In genomic region chr6:44297413-44297812, GRCm38 (mm10) we compare ENCODE assay signal across 27 mouse cellular contexts.
A peak's percentile ranks its signal among the peaks of the same experiment; 100 is the strongest.
DNase-seq lines count a peak whose midpoint lies in the region; ATAC-seq and TF ChIP-seq lines count a peak whose summit lies in the region.
"Had no signal": no experiment of that assay in that cellular context is flagged by ENCODE, and none has a peak within 500 bp of the region (broad histone marks: within the 10 kb centered on the region; RNA-seq: fewer than 3 reads in every experiment).

No protein-coding gene starts in this region.

- H3K4me3 ChIP-seq in hindbrain, postnatal 0 days (ENCODE audit: low read length), result no peak overlapping the region
- H3K4me3 ChIP-seq in hindbrain, embryonic 13.5 days, result no peak overlapping the region
- H3K4me3 ChIP-seq: erythroblast, embryonic 14.5 days; heart, embryonic 10.5 days; heart, embryonic 15.5 days; hindbrain, embryonic 12.5 days; intestine, embryonic 15.5 days; limb, embryonic 10.5 days; limb, embryonic 15.5 days; liver, embryonic 13.5 days; midbrain, embryonic 15.5 days had no signal

- 47% methylated on average over 1 of the region's 1 CpGs for WGBS in hindbrain, postnatal 0 days
- WGBS in hindbrain, embryonic 13.5 days, result 64% methylated on average over 1 of the region's 1 CpGs

- no peaks in the 10 kb centered on the region for H3K36me3 ChIP-seq in hindbrain, postnatal 0 days (ENCODE audit: insufficient read depth, low read length)
- H3K36me3 ChIP-seq in hindbrain, embryonic 13.5 days, result no peaks in the 10 kb centered on the region
- H3K36me3 ChIP-seq: heart, embryonic 10.5 days; heart, embryonic 15.5 days; hindbrain, embryonic 12.5 days; intestine, embryonic 15.5 days; limb, embryonic 10.5 days; limb, embryonic 15.5 days; liver, embryonic 13.5 days; midbrain, embryonic 15.5 days had no signal

- no peaks in the 10 kb centered on the region for H3K27me3 ChIP-seq in hindbrain, postnatal 0 days (ENCODE audit: insufficient read depth, low read length)
- H3K27me3 ChIP-seq in hindbrain, embryonic 13.5 days, result no peaks in the 10 kb centered on the region
- H3K27me3 ChIP-seq: heart, embryonic 15.5 days; hindbrain, embryonic 12.5 days; intestine, embryonic 15.5 days; limb, embryonic 15.5 days; liver, embryonic 13.5 days; midbrain, embryonic 15.5 days had no signal

- TF ChIP-seq POLR2A in brain, embryonic 14.5 days (IDR thresholded peaks at IDR 0.05; ENCODE audit: borderline replicate concordance, extremely low read depth, insufficient read depth, insufficient read length, poor library complexity, severe bottlenecking), result no peak

- H3K27ac ChIP-seq in hindbrain, postnatal 0 days, result no peak overlapping the region
- no peak overlapping the region for H3K27ac ChIP-seq in hindbrain, embryonic 13.5 days
- H3K27ac ChIP-seq: heart, embryonic 10.5 days; heart, embryonic 15.5 days; hindbrain, embryonic 12.5 days; intestine, embryonic 15.5 days; limb, embryonic 10.5 days; limb, embryonic 15.5 days; liver, embryonic 13.5 days; macrophage; midbrain, embryonic 15.5 days had no signal

- DNase-seq in hindbrain, postnatal 0 days (ENCODE audit: low spot score), result peak; percentile 73
- DNase-seq in brain, embryonic 14.5 days (ENCODE audit: low read depth), result peak; percentile 19
- peak; percentile 76 to 89 for DNase-seq in cerebellum, adult 18-20 months
- DNase-seq in cerebellum, postnatal 10 days, result peak; percentile 89 to 90
- no peak for DNase-seq in kidney, postnatal 4 days
- DNase-seq in frontal cortex, postnatal 25 days (ENCODE audit: low spot score in 2 of 2), result no peak
- DNase-seq in Muller cell, postnatal 12 days (ENCODE audit: inconsistent ontology term), result no peak
- DNase-seq: adrenal gland, postnatal 25 days; forebrain, postnatal 0 days; gastrocnemius, postnatal 10 days; kidney, adult 2 months; kidney, postnatal 36 days; liver, embryonic 13.5 days; lung, adult 2 months; lung, postnatal 10 days; thymus, adult 2 months; thymus, postnatal 36 days had no signal

- H3K9ac ChIP-seq in hindbrain, postnatal 0 days (replicated peaks; ENCODE audit: low read length), result no peak overlapping the region
- H3K9ac ChIP-seq in hindbrain, embryonic 13.5 days, result no peak overlapping the region
- H3K9ac ChIP-seq: forebrain, postnatal 0 days; heart, embryonic 15.5 days; hindbrain, embryonic 12.5 days; intestine, embryonic 15.5 days; limb, embryonic 15.5 days; liver, embryonic 13.5 days; midbrain, embryonic 15.5 days had no signal

- peak; percentile 71; the same call in 1 of the 2 replicates for ATAC-seq in hindbrain, postnatal 0 days
- no peak for ATAC-seq in hindbrain, embryonic 13.5 days (ENCODE audit: low FRiP score)
- ATAC-seq: forebrain, postnatal 0 days; intestine, embryonic 15.5 days; midbrain, embryonic 15.5 days had no signal

- TF ChIP-seq CTCF in hindbrain, postnatal 0 days (IDR thresholded peaks at IDR 0.05; ENCODE audit: low read depth), result no peak
- TF ChIP-seq CTCF in brain, embryonic 14.5 days (IDR thresholded peaks at IDR 0.05; ENCODE audit: borderline replicate concordance, extremely low read depth, insufficient read depth, insufficient read length), result no peak

- no peaks in the 10 kb centered on the region for H3K4me1 ChIP-seq in hindbrain, postnatal 0 days (ENCODE audit: insufficient read depth, low read length)
- no peaks in the 10 kb centered on the region for H3K4me1 ChIP-seq in hindbrain, embryonic 13.5 days (replicated peaks)
- H3K4me1 ChIP-seq: heart, embryonic 10.5 days; heart, embryonic 15.5 days; hindbrain, embryonic 12.5 days; intestine, embryonic 15.5 days; limb, embryonic 10.5 days; limb, embryonic 15.5 days; liver, embryonic 13.5 days; midbrain, embryonic 15.5 days had no signal

- no peak overlapping the region for H3K4me2 ChIP-seq in hindbrain, postnatal 0 days (ENCODE audit: low read depth, low read length)
- no peak overlapping the region for H3K4me2 ChIP-seq in hindbrain, embryonic 13.5 days
- H3K4me2 ChIP-seq: heart, embryonic 15.5 days; hindbrain, embryonic 12.5 days; intestine, embryonic 15.5 days; limb, embryonic 15.5 days; liver, embryonic 13.5 days; midbrain, embryonic 15.5 days had no signal

- no peaks in the 10 kb centered on the region for H3K9me3 ChIP-seq in hindbrain, postnatal 0 days (ENCODE audit: low read length)
- no peaks in the 10 kb centered on the region for H3K9me3 ChIP-seq in hindbrain, embryonic 13.5 days
- H3K9me3 ChIP-seq: heart, embryonic 10.5 days; heart, embryonic 15.5 days; hindbrain, embryonic 12.5 days; intestine, embryonic 15.5 days; limb, embryonic 10.5 days; limb, embryonic 15.5 days; liver, embryonic 13.5 days; midbrain, embryonic 15.5 days had no signal

Comparison
In these comparisons a context has a peak if more than half of its experiments do, and no peak if none do; other contexts are left out.
1. DNase-seq: peak in hindbrain, postnatal 0 days (single experiment), brain, embryonic 14.5 days (single experiment), cerebellum, adult 18-20 months (2 of 2) and cerebellum, postnatal 10 days (2 of 2); none in kidney, postnatal 4 days (0 of 2), frontal cortex, postnatal 25 days (0 of 2) and Muller cell, postnatal 12 days (single experiment).